Mouse (Mus musculus) frontal cortex, postnatal 14 days (tissue): ENCODE measurements at regions not wholly inside any gene's neighbourhood (a gene's known extent, or its start where the extent isn't known, plus 50 kb on each side); places are given as distances from the start of the nearest gene placed in this dataset.

Experiments
- DNase-seq, 2 experiments: peaks; one replicate each; pipeline ENCODE4 v3.0.0; 2022; ENCODE audit warnings: low spot score in 2 of 2

- no peak for DNase-seq
These were observed 168.9 kb upstream of the Id2 start for GRCm38 (mm10) chr12:25265560-25266525.

GRCm38 (mm10) chr12:25265066-25265465 is 168.1 kb upstream of the Id2 start:
- no peak for DNase-seq

GRCm38 (mm10) chr12:25264408-25264807 is 167.5 kb upstream of the Id2 start:
- DNase-seq, result no peak

GRCm38 (mm10) chr12:25262461-25262860 is 165.5 kb upstream of the Id2 start:
- DNase-seq, result no peak

GRCm38 (mm10) chr12:25259123-25259522 is 162.2 kb upstream of the Id2 start:
- no peak for DNase-seq

- no peak for DNase-seq
These were observed 159.3 kb upstream of the Id2 start for GRCm38 (mm10) chr12:25256268-25256667.

GRCm38 (mm10) chr12:25254716-25255115 is 157.8 kb upstream of the Id2 start:
- DNase-seq, result no peak

- DNase-seq, result no peak
These were observed 156.0 kb upstream of the Id2 start for GRCm38 (mm10) chr12:25252776-25253510.

- DNase-seq, result no peak
These were observed 154.7 kb upstream of the Id2 start for GRCm38 (mm10) chr12:25251411-25252171.

- no peak for DNase-seq
These were observed 153.9 kb upstream of the Id2 start for GRCm38 (mm10) chr12:25250881-25251280.

- DNase-seq, result no peak
These were observed 151.9 kb upstream of the Id2 start for GRCm38 (mm10) chr12:25248681-25249366.

- DNase-seq, result no peak
These were observed 149.6 kb upstream of the Id2 start for GRCm38 (mm10) chr12:25246566-25246965.

GRCm38 (mm10) chr12:25245661-25246060 is 148.7 kb upstream of the Id2 start:
- DNase-seq, result no peak

GRCm38 (mm10) chr12:25245251-25245650 is 148.3 kb upstream of the Id2 start:
- no peak for DNase-seq

- DNase-seq, result no peak
These were observed 147.7 kb upstream of the Id2 start for GRCm38 (mm10) chr12:25244666-25245065.

GRCm38 (mm10) chr12:25243901-25244300 is 147.0 kb upstream of the Id2 start:
- no peak for DNase-seq

- no peak for DNase-seq
These were observed 145.4 kb upstream of the Id2 start for GRCm38 (mm10) chr12:25242369-25242768.

GRCm38 (mm10) chr12:25241675-25242074 is 144.7 kb upstream of the Id2 start:
- no peak for DNase-seq

GRCm38 (mm10) chr12:25240796-25241195 is 143.9 kb upstream of the Id2 start:
- DNase-seq, result no peak

- DNase-seq, result peak in 1 of 2 experiments; percentile 48
These were observed 143.2 kb upstream of the Id2 start for GRCm38 (mm10) chr12:25240142-25240541.

- DNase-seq, result no peak
These were observed 138.1 kb upstream of the Id2 start for GRCm38 (mm10) chr12:25235071-25235470.
